Mouse (Mus musculus) cerebellum, adult 11 months (tissue): ENCODE measurements at regions not wholly inside any gene's neighbourhood (a gene's known extent, or its start where the extent isn't known, plus 50 kb on each side); places are given as distances from the start of the nearest gene placed in this dataset.

Experiments used
- DNase-seq: peaks from one replicate; pipeline ENCODE4 v3.0.0; 2022

GRCm38 (mm10) chr3:149217916-149218803 lies 227.8 kb upstream of the Adgrl2 start:
- no peak for DNase-seq

GRCm38 (mm10) chr3:149216759-149217400 lies 226.5 kb upstream of the Adgrl2 start:
- no peak for DNase-seq

DNA sequence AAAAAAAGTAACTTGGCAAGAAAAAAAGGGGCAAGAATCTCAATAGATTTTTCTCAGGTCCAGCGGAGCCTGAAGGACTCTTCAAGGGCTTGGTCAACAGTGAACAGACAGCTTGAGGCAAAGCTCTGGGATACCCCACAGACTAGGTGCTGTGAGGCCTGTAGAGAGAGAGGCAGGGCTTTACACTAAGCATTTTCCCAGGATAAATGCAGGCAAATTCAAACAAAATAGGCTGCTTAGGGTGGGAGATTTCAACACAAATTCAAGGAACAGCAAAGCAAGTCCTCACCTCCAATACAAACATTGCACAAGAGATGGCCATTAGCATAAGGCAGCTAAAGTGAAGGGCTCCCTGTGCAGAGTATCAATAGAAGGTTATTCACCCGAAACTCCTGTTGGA lies 225.3 kb upstream of the Adgrl2 start:
- DNase-seq = no peak

DNA sequence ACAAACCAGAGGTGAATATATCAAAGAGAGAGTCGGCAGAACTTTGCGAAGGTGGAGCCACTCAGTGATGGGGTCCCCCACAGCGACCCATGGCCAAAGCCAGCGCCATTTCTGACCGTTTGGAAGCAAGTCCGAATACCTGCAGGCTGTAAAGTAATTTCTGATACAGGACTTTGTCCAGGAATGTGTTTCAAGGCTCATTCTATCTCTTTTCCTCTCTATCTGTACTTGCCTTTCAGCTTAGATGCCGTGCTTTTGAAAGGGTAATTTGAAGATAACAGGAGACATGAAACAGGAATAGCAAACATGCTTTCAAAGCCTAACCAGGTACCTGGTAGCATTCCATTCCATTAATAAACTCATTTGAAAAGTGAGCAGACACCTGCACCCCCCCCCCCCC lies 221.6 kb upstream of the Adgrl2 start:
- no peak for DNase-seq

DNA sequence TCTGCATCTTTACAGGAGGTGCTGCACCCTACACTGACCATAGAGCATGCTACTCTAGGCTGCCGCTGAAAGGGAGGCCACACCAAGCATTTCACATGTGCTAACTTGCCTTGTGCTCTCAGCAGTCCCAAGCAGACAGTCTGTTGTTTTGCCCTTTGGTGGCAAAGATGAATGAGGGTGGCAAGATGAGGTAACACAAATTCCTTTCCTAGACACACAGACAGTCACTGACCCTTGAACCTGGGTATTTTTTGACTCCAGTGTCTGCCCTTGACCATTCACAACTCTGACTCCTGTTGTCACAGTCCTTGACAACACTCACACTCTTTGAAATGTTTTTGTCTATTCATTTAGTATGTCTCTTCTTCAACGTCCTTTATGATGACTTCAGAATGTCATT lies 218.9 kb upstream of the Adgrl2 start:
- DNase-seq = no peak

DNA sequence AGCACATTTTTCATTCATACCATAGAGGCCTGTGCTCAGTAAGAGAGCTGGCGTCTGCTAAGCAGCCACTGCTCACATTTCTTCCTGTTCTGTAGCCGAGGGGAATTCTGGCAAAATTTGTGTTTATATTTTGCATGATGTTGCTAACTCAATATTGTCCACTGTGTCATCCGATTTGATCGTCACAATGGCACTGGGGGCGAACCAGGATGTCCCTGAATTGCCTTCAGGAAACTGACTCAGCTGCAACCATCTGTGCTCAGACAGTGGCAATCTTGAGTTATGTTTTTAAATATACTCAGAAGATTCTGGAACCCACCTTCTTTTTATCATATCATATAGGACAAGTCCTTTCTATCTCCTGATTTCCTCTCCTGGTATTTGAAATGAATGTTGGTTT lies 213.1 kb upstream of the Adgrl2 start:
- no peak for DNase-seq

DNA sequence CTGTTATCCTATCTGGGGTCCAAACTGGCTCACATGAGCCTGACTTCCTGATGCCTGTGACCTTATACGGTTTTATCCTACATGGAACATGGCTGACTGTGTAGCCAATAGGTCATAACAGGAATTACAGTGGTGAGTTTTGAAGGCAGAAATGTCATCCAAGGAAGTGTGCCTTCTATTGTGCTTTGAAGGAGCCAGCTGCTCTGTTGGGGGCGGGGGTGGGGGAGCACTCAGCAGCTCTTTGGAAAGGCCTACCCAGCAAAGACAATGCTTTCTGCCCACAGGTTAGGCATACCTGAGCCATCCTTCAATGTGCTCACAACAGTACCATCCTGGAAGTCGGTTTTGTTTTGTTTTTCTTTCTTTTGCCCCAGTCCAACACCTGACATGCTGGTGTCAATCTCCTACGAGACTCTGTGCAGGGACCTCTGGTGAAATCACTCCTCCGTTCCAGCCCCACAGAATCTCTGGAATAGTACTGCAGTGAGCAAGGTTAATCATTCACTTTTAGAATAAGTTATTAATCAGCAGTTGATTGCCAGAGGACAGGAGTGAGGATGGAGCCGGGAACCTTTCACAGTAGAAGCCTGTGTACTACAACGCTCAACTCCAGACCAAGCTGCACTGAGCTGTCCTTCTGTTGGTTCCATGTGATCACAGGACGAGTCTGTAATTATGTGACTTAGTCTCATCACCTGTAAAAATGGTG lies 206.3 kb upstream of the Adgrl2 start:
- DNase-seq = no peak

GRCm38 (mm10) chr3:149190856-149191576 lies 200.7 kb upstream of the Adgrl2 start:
- DNase-seq = no peak

- DNase-seq = no peak
These were observed 193.8 kb upstream of the Adgrl2 start for GRCm38 (mm10) chr3:149184136-149184551.

- DNase-seq = no peak
These were observed 191.7 kb upstream of the Adgrl2 start for GRCm38 (mm10) chr3:149182095-149182494.

DNA sequence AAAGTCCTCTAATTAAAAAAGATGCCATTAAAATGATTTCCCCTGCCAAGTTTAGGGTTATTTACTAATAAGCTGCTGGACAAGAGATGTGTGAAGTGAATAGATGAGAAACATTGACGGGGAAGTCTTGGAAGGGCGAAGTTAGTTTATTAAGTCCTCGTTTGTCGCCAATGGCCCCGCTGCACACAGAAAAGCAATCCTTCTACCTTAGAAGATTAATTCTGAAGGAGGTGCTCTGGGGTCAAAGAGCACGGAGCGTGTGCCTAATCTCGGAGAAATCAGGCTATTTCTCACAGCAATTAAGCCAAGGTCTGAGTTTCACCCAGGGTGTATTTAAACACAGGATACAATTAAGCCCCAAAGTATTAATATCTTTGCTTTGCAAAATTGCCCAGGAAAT lies 189.8 kb upstream of the Adgrl2 start:
- no peak for DNase-seq

DNA sequence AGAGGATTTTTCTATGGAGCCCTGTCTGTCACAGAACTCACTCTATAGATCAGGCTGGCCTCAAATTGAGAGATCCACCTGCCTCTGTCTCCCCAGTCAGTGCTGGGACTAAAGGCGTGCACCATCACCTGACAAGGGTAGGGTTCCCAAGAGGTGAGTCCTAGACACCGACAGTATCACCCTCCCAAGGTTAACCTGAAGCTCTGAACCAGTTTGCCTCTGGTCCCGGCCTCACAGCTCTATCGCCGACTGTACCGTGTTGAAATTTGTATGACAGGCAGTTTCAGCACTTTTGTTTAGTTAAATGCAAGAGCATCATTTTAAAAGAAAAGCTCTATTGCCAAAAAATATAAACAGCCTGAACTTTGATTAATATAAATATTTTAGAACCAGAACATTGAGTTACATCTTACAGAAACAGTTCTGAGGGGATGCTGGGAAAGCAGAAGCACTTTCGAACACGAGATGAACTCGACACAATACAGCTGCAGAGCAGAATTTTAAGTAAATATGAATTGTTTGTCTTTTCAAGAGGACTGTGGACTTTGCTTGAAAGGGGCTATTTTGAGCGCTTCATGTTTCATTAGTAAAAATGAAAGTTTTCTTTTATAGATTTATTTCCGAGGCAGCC lies 189.2 kb upstream of the Adgrl2 start:
- DNase-seq = no peak

DNA sequence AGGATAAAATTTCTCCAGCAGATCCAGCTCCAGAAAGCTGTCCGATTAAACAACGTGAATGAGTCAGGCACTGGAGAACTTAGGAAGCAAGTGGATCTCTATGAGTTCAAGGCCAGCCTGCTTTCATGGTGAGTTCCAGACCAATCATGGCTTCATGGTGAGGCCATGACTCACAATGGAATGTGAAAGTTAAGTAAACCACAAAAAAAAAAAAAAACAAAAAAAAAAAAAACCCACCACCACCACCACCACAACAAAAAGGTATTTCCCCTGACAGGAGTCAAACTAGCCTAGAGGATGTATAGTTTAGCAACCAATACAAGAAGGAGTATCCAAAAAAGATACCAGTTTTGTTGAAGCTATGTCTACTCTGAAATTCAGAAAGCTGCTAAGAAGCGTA lies 188.5 kb upstream of the Adgrl2 start:
- no peak for DNase-seq

- DNase-seq = no peak
These were observed 184.5 kb upstream of the Adgrl2 start for GRCm38 (mm10) chr3:149174689-149175390.

- no peak for DNase-seq
These were observed 183.2 kb upstream of the Adgrl2 start for GRCm38 (mm10) chr3:149173537-149173936.

DNA sequence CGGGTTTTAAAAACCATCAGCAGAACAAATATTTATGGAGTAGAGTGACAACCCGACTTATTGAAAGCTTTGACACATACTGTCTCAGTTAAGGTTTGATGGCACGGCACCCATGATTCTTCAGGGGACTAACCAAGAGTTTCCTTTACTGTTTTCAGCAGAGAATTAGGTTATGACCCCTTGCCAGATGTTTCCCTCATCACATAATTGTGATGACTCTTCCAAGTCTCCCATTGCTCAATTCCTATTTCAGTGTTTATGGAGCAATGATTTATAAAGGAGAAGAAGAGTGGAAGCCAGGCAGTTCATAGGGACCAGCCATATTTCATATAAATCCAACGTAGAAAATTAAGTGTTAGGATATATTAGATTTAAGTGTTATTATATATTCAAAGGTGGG lies 181.4 kb upstream of the Adgrl2 start:
- no peak for DNase-seq

- DNase-seq = no peak
These were observed 179.8 kb upstream of the Adgrl2 start for GRCm38 (mm10) chr3:149170191-149170590.

GRCm38 (mm10) chr3:149169442-149169841 lies 179.1 kb upstream of the Adgrl2 start:
- DNase-seq = no peak

DNA sequence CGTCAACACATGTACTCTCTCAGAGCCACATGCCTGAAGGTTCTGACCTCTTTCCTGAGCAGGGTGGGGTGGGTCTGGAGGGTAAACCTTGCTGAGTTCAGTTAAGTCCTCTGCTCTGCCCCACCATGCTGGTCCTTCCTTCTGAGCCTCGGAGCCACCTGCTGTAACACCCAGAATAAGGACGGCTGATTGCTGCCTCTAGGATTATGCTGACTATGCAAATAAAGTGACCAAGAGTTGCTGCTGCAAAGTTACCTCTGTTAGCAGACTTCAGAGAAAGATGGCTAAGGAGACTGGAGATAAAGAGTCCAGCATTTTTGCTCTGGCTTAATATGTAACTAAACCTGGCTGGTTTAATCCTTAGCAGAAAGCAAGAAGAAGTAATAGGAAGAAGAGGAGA lies 177.6 kb upstream of the Adgrl2 start:
- no peak for DNase-seq

- DNase-seq = no peak
These were observed 174.4 kb upstream of the Adgrl2 start for GRCm38 (mm10) chr3:149164804-149165203.

DNA sequence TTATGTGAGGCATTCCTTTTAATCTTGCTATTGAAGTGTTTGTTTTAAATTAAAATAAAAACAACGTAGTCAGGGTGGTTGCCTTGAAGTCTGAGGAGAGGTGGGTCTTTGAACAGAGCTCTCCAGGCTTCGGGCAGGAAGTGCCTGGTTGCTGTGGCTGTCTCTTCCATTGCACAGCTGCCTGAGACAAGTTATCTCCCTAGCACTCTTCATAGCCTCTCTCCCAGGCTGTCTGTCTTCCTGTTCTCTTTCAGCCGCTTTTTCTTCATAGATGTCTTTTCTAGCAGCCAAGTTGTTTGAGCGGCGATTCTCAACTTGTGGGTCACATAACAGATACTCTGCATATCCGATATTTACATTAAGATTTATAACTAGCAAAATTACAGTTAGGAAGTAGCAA lies 173.2 kb upstream of the Adgrl2 start:
- no peak for DNase-seq

- DNase-seq = no peak
These were observed 170.5 kb upstream of the Adgrl2 start for GRCm38 (mm10) chr3:149160833-149161232.
